Mouse (Mus musculus) natural killer cell, adult 2 months (primary cell): ENCODE measurements at regions not wholly inside any gene's neighbourhood (a gene's known extent, or its start where the extent isn't known, plus 50 kb on each side); places are given as distances from the start of the nearest gene placed in this dataset.

ENCODE experiments used
- DNase-seq, 2 experiments: peaks; one replicate each; pipeline ENCODE4 v3.0.0; 2022; ENCODE audit warnings: low spot score in 2 of 2

GRCm38 (mm10) chr2:17290709-17291108 lies 440.6 kb downstream of the Nebl start:
- DNase-seq = no peak

- DNase-seq = no peak
Observed at GRCm38 (mm10) chr2:17287598-17287997, 443.7 kb downstream of the Nebl start.

GRCm38 (mm10) chr2:17249960-17250359 lies 481.3 kb downstream of the Nebl start:
- no peak for DNase-seq

GRCm38 (mm10) chr2:17245821-17246220 lies 485.4 kb downstream of the Nebl start:
- DNase-seq = no peak

- DNase-seq = no peak
Observed at GRCm38 (mm10) chr2:17215607-17216006, 515.7 kb downstream of the Nebl start.

GRCm38 (mm10) chr2:17214881-17215280 lies 516.4 kb downstream of the Nebl start:
- DNase-seq = no peak

- DNase-seq = no peak
Observed at GRCm38 (mm10) chr2:17212566-17212965, 518.7 kb downstream of the Nebl start.

GRCm38 (mm10) chr2:17211105-17211504 lies 520.2 kb downstream of the Nebl start:
- no peak for DNase-seq

- DNase-seq = no peak
Observed at GRCm38 (mm10) chr2:17193611-17194010, 537.7 kb downstream of the Nebl start.

GRCm38 (mm10) chr2:17189169-17189568 lies 542.1 kb downstream of the Nebl start:
- no peak for DNase-seq

- DNase-seq = no peak
Observed at GRCm38 (mm10) chr2:17187822-17188221, 543.4 kb downstream of the Nebl start.

GRCm38 (mm10) chr2:17183696-17184095 lies 547.6 kb downstream of the Nebl start:
- DNase-seq = no peak

- no peak for DNase-seq
Observed at GRCm38 (mm10) chr2:17181597-17181996, 549.7 kb downstream of the Nebl start.

GRCm38 (mm10) chr2:17168896-17169295 lies 562.4 kb downstream of the Nebl start:
- no peak for DNase-seq

GRCm38 (mm10) chr2:17165016-17165415 lies 566.2 kb downstream of the Nebl start:
- no peak for DNase-seq

- DNase-seq = no peak
Observed at GRCm38 (mm10) chr2:17158463-17158862, 572.8 kb downstream of the Nebl start.

GRCm38 (mm10) chr2:17157336-17157735 lies 573.9 kb downstream of the Nebl start:
- no peak for DNase-seq

- no peak for DNase-seq
Observed at GRCm38 (mm10) chr2:17155596-17155995, 575.7 kb downstream of the Nebl start.

- DNase-seq = no peak
Observed at GRCm38 (mm10) chr2:17123626-17124025, 607.6 kb downstream of the Nebl start.

GRCm38 (mm10) chr2:17117292-17117691 lies 614.0 kb downstream of the Nebl start:
- no peak for DNase-seq

GRCm38 (mm10) chr2:17111177-17111576 lies 620.1 kb downstream of the Nebl start:
- DNase-seq = no peak

GRCm38 (mm10) chr2:17101161-17101560 lies 630.1 kb downstream of the Nebl start:
- no peak for DNase-seq

GRCm38 (mm10) chr2:17097546-17097945 lies 633.7 kb downstream of the Nebl start:
- DNase-seq = no peak

GRCm38 (mm10) chr2:17091454-17091853 lies 639.8 kb downstream of the Nebl start:
- no peak for DNase-seq

- no peak for DNase-seq
Observed at GRCm38 (mm10) chr2:17081266-17081665, 650.0 kb downstream of the Nebl start.
